Mouse (Mus musculus) testis, adult 2 months (tissue): ENCODE measurements around the gene Phka2. TPM values are rescaled to one million over a fixed set of nuclear protein-coding genes. Genes with fewer than 3 reads are reported as not detected.

Source experiments
- H3K27ac ChIP-seq: fragments of 200-500 bp; 2 replicates; pipeline ENCODE4 v1.5.1; 2012; ENCODE audit warnings: low read depth, low read length; ENCODE audit not compliant: control insufficient read depth, insufficient read depth
- H3K27me3 ChIP-seq: fragments of 200-500 bp; 2 replicates; pipeline ENCODE4 v1.6.1; 2012; ENCODE audit warnings: mild to moderate bottlenecking, low read length, moderate library complexity; ENCODE audit not compliant: control insufficient read depth, insufficient read depth
- H3K36me3 ChIP-seq: fragments of 200-500 bp; 2 replicates; pipeline ENCODE4 v1.6.1; 2012; ENCODE audit warnings: mild to moderate bottlenecking, low read length; ENCODE audit not compliant: control insufficient read depth, insufficient read depth
- H3K4me1 ChIP-seq: fragments of 200-500 bp; 2 replicates; pipeline ENCODE4 v1.6.1; 2012; ENCODE audit warnings: low read length; ENCODE audit not compliant: control insufficient read depth, insufficient read depth
- H3K4me3 ChIP-seq: fragments of 200-500 bp; 2 replicates; pipeline ENCODE4 v1.5.1; 2012; ENCODE audit warnings: low read depth, mild to moderate bottlenecking, low read length, moderate library complexity, mixed read lengths; ENCODE audit not compliant: control insufficient read depth
- CTCF ChIP-seq: fragments of 200-500 bp; IDR thresholded peaks from 2 replicates; pipeline ENCODE4 v1.5.1; 2012; ENCODE audit warnings: low read depth, mild to moderate bottlenecking, inconsistent platforms, low read length, moderate library complexity; ENCODE audit not compliant: control insufficient read depth, insufficient read depth, insufficient replicate concordance
- POLR2A ChIP-seq: fragments of 200-500 bp; IDR thresholded peaks from 2 replicates; pipeline ENCODE4 v1.6.1; 2012; ENCODE audit warnings: low read depth, mild to moderate bottlenecking, inconsistent platforms, low read length, moderate library complexity; ENCODE audit not compliant: control insufficient read depth
- polyA plus RNA-seq: library from polyadenylated mRNA; depleted of rRNA; stranded (reverse); fragments of >200 nt; gene quantifications from 2 replicates; pipeline ENCODE4 v1.2.3, GENCODE M21; 2012

Gene Phka2
- polyA plus RNA-seq, 1 experiment, result 12.5 TPM

- no peak overlapping the region for H3K27ac ChIP-seq
- no peak overlapping the region for H3K4me3 ChIP-seq
- H3K27me3 ChIP-seq, result no peaks in the 10 kb centered on the region
- no peak for TF ChIP-seq POLR2A
- H3K4me1 ChIP-seq, result no peaks in the 10 kb centered on the region
- H3K36me3 ChIP-seq, result no peaks in the 10 kb centered on the region
Measured at GRCm38 (mm10) chrX:160583589-160583988, 81.6 kb downstream of the Phka2 start.

- Histone ChIP-seq H3K36me3 (no peaks in the 10 kb centered on the region), H3K4me1 (no peaks in the 10 kb centered on the region), H3K27me3 (no peaks in the 10 kb centered on the region), H3K4me3 (no peak overlapping the region), H3K27ac (no peak overlapping the region)
- TF ChIP-seq POLR2A (no peak), CTCF (no peak)
Measured at GRCm38 (mm10) chrX:160584148-160584838, 82.3 kb downstream of the Phka2 start.

GRCm38 (mm10) chrX:160585110-160585509, 83.1 kb downstream of the Phka2 start:
- TF ChIP-seq CTCF, result no peak
- no peak for TF ChIP-seq POLR2A
- H3K36me3 ChIP-seq, result no peaks in the 10 kb centered on the region
- no peak overlapping the region for H3K4me3 ChIP-seq
- no peak overlapping the region for H3K27ac ChIP-seq
- no peaks in the 10 kb centered on the region for H3K4me1 ChIP-seq
- no peaks in the 10 kb centered on the region for H3K27me3 ChIP-seq

- no peaks in the 10 kb centered on the region for H3K36me3 ChIP-seq
- H3K4me3 ChIP-seq, result no peak overlapping the region
- no peaks in the 10 kb centered on the region for H3K27me3 ChIP-seq
- no peaks in the 10 kb centered on the region for H3K4me1 ChIP-seq
- no peak overlapping the region for H3K27ac ChIP-seq
- TF ChIP-seq CTCF (no peak), POLR2A (no peak)
Measured at GRCm38 (mm10) chrX:160588523-160588922, 86.6 kb downstream of the Phka2 start.

- TF ChIP-seq CTCF, result no peak
- no peaks in the 10 kb centered on the region for H3K27me3 ChIP-seq
Measured at GRCm38 (mm10) chrX:160590147-160590546, 88.2 kb downstream of the Phka2 start.

GRCm38 (mm10) chrX:160592933-160593332, 91.0 kb downstream of the Phka2 start:
- TF ChIP-seq POLR2A (no peak), CTCF (no peak)
- Histone ChIP-seq H3K4me3 (no peak overlapping the region), H3K27me3 (no peaks in the 10 kb centered on the region), H3K4me1 (no peaks in the 10 kb centered on the region), H3K36me3 (no peaks in the 10 kb centered on the region), H3K27ac (no peak overlapping the region)

More at GRCm38 (mm10) chrX:160590147-160590546, 88.2 kb downstream of the Phka2 start:
- Histone ChIP-seq H3K4me1 (no peaks in the 10 kb centered on the region), H3K27ac (no peak overlapping the region), H3K36me3 (no peaks in the 10 kb centered on the region), H3K4me3 (no peak overlapping the region)

GRCm38 (mm10) chrX:160598055-160598454, 96.1 kb downstream of the Phka2 start:
- TF ChIP-seq CTCF (no peak), POLR2A (no peak)
- Histone ChIP-seq H3K4me1 (no peaks in the 10 kb centered on the region), H3K36me3 (no peaks in the 10 kb centered on the region), H3K27me3 (no peaks in the 10 kb centered on the region), H3K4me3 (no peak overlapping the region), H3K27ac (no peak overlapping the region)
